Mouse (Mus musculus) naive thymus-derived CD4-positive, alpha-beta T cell, adult 2 months (primary cell): ENCODE measurements around the gene Gm17571.

Source experiments
- DNase-seq: peaks from one replicate; pipeline ENCODE4 v3.0.0-alpha.2; 2011; ENCODE audit warnings: low read depth

Gene Gm17571

DNA sequence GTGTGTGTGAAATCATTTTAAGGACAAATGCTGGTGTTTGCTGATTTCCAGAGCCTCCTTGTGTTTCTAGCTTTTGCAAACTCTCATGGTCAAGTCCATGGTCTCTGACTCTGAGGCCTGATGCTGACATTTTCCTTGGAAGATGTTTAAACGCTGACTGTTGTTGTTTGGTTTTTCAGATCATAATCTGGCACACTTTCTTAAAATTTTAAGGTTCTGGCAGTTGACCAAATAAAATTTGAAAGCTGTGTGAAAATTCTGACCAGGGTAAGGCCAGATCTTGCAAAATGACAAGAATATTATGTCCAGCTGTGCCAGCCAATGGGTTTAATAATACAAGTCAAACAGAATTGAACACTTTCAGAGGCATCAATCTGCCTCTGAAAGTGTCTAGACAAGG is 8.7 kb upstream of the Gm17571 start:
- no peak for DNase-seq

DNA sequence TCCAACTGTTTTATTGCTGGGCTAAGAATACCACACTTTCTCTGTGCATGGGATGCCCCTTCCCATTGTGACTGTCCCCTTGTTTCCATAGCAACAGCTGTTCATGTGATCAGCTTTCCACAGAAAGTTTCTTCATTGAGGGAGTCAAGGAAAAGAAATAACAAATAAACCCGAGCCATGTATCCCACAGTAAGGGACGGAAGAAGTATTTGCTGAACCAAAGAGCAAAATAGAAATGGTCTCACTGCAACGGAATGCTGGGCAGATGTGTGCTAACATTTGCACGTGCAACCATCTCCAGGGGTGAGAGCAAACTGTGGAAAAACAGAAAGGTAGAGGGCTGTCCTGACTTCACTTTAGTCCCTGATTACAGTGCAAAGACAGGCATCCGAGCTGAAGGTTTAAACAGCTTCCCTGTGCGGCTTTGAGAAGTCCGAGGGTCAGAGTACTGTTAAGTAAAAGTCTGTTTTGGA is 8.1 kb upstream of the Gm17571 start:
- DNase-seq = no peak

DNA sequence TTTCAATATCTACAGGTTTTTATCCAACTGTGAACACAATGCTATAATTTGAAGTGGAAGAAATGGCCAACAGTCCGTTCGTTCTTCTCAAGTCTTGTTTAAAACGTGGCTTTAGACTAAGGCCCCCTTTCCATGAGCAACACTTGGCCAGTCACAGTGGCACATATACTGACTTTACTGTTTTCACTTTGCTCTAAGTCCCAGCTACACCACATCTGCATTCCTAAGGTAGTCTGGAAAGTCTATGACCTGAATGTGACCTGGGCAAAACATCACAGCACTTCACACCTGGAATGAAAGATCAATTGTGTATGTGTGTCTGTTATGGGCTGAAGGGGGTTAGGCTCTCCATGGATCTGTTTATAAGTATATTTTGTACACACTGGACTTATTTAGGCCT is 2.2 kb upstream of the Gm17571 start:
- no peak for DNase-seq

GRCm38 (mm10) chr9:13446236-13446635 is 317 bp downstream of the Gm17571 start:
- DNase-seq = peak; percentile 69

DNA sequence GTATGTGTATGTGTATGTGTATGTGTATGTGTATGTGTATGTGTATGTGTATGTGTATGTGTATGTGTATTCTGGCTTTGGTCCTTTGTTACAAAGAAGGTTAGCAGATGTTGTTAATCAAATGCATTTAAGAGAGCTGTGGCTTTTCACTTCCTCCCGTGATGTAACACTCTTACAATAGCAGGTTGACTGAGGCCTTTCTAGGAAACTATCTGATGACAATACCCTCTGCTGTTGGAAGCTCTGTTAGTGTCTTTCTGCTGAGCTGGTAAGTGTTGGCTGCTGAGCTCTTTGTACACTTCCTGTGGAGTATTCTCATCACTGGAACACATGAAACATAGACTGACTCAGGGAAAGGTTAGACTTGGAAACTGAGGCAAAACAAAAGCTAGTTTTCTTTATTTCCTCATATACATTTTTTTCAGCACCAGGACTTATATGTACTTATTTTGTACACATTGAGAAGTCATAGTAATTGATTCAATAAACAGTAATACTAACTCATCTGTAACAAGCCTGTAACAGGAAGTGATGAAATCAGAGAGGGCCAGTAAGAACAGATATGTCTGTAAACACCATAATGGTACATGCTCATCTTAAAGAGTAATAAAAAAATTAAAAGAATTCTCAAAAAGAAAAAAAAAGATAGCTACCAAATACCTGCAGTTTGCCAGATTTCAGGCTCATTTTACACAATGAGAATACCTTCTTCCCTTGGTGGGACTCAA is 2.9 kb downstream of the Gm17571 start:
- DNase-seq = peak; percentile 90

DNA sequence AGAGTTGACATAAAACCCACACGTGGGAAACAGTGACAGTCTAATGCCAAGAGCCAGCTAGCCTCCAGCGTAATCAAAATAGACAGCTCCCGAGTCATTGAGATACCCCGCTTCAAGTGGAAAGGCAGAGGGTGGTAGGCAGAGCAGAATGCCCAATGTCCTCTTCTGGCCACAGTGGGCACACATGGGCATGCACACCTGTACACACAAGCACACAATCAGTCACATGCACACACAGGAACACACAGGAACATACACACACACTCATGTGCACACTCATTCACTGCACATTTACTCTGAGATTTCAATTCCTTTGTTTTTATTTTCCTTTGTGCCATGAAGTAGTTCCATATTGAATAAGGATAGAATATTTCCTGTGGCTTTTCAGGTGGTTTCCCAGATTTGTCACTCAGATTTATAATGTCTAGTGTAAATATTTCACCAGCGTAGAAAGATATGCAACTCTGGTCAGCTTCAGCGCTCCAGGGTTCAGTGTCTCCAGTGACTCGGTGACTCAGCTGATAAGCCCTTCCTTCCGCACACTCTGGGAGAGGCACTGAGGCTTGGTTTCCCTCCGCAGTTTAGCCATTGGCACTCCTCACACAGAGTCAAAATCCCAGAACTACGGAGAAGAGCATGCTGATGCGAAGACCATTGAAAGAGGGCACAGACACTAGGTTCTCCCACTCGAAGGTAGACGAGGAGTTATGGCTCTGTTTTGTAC is 4.4 kb downstream of the Gm17571 start:
- no peak for DNase-seq

DNA sequence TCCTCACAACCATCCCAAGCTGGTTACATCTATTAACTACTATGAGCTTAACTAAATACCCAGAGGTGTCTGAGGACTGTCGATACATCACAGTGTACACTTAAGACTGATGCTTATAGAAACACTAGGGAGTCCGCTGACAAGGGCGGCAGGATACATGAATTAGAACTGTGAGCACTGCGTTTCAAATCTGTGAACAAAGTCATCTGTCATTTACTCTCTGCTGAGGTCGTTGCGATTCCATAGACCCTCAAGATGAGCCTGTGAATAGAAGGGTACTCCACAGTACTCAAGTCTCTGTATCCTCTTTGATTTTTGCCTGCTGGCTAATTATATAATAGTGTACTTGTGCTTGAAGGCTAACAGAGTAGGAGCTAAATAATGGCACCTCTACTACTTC is 5.6 kb downstream of the Gm17571 start:
- DNase-seq = no peak

GRCm38 (mm10) chr9:13433501-13434090 is 13.0 kb downstream of the Gm17571 start:
- no peak for DNase-seq

DNA sequence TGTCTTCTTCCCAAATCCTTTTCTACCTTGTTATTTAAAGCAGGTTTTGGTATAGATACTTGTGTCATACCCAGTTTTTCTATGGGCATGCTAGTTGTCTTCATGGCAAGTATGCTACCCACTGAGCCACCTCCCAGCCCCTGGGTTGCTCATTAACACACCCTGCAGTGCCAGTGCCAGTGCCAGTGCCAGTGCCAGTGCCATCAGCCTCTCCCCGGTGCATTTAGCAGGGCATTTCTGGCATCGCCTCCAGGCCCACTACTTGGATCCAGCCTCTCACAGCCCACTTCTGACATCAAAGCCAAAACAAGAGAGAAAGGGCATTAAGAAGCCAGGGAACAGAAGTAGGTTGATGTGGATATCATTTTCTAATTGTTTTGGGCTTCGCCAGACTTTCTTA is 14.9 kb downstream of the Gm17571 start:
- DNase-seq = no peak

GRCm38 (mm10) chr9:13430744-13431143 is 15.8 kb downstream of the Gm17571 start:
- DNase-seq = no peak

DNA sequence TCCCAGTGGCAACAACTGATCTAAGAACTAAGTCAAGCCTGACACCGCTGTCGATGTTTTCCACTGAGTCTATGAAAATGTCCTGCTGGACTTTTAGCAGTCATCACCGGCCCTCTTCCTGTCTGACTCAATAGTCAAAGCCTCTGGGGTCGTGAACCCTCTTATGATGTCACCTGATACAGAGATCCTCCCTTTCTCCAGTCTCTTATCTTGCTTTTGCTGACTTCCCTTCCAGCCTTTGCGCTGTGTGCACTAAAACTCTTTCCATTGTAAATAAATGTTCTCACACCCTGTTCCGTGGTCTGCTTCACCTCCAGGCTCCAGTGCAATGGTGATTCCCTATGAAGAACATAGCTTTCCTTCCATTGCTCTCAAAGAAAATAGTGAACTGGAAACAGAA is 16.3 kb downstream of the Gm17571 start:
- no peak for DNase-seq

DNA sequence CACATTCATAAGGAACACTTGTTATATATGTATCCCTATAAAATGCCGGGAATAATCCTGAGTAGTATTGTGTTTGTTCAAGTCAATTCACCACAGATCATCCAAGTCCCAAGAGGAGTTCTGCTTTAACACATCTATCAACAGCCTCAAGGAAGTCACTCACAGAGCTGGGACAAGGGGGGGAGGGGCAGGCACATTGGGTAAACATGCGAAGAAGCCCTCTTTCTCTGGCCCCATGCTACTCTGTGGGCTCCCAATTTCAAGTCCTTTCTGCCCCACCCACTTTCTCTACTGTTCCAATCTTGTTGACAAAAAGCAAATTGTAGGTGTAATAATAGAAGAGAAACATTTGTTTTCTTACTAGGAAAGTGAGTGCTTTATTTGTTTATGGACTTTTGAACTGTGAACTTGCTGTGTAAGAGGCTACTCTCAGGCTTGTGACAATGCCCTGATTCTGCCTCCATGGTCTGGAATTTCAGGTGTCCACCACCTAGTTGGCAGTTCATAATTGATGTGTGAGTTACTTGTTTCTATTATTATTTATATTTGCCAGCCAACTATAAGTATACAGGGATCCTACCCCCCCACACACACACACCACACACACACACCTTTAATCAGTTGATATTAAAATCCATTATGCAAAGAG is 17.0 kb downstream of the Gm17571 start:
- DNase-seq = no peak

GRCm38 (mm10) chr9:13425031-13425940 is 21.3 kb downstream of the Gm17571 start:
- DNase-seq = peak; percentile 68

DNA sequence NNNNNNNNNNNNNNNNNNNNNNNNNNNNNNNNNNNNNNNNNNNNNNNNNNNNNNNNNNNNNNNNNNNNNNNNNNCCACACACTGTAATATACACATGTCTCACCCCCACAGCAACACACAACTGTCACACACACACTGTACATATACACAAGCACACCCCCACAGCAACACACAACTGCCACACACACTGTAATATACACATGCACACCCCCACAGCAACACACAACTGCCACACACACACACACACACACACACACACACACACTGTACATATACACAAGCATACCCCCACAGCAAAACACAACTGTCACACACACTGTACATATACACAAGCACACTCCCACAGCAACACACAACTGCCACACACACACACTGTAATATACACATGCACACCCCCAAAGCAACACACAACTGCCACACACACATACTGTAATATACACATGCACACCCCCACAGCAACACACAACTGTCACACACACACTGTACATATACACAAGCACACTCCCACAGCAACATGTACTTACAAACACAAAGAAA is 32.3 kb downstream of the Gm17571 start:
- DNase-seq = no peak
